Mouse (Mus musculus) erythroblast, embryonic 14.5 days (primary cell): Measurements from ENCODE around the gene Crp.

Experiments
- GATA1 ChIP-seq: IDR thresholded peaks from 2 replicates; pipeline ENCODE4 v1.6.1; 2012; ENCODE audit warnings: low read length, inconsistent platforms, mixed read lengths
- TAL1 ChIP-seq: IDR thresholded peaks from 3 replicates; pipeline ENCODE4 v1.6.1; 2012; ENCODE audit warnings: low read length, inconsistent platforms, mixed read lengths

GRCm38 (mm10) chr1:172847044-172847761 lies 149.3 kb downstream of the Crp start:
- TF ChIP-seq GATA1 (no peak), TAL1 (no peak)
